Mouse (Mus musculus) neural tube, embryonic 14.5 days (tissue): ENCODE data around the gene Rsrc2. TPM values are rescaled to one million over a fixed set of nuclear protein-coding genes. Genes with fewer than 3 reads are reported as not detected.
A peak's percentile ranks its signal among the peaks of the same experiment; 100 is the strongest.

Experiments used
- ATAC-seq: fragments of 200-750 bp; cut with Nextera tagmentation; 2 replicates; pipeline ENCODE4 v1.8.0; 2017; ENCODE audit warnings: low read depth, mild to moderate bottlenecking, moderate TSS enrichment, moderate library complexity
- H3K27ac ChIP-seq: fragments of 300-500 bp; sonication (generic); 2 replicates; pipeline ENCODE4 v1.5.1; 2014; ENCODE audit warnings: low read depth, mild to moderate bottlenecking, control low read depth, low read length, moderate library complexity, mixed read lengths
- H3K27me3 ChIP-seq: fragments of 300-500 bp; sonication (generic); 2 replicates; pipeline ENCODE4 v1.6.1; 2014; ENCODE audit warnings: low read length; ENCODE audit not compliant: control insufficient read depth, insufficient read depth
- H3K36me3 ChIP-seq: fragments of 300-500 bp; sonication (generic); 2 replicates; pipeline ENCODE4 v1.6.1; 2014; ENCODE audit warnings: low read length, mixed read lengths; ENCODE audit not compliant: control insufficient read depth, insufficient read depth
- H3K4me1 ChIP-seq: fragments of 300-500 bp; sonication (generic); 2 replicates; pipeline ENCODE4 v1.6.1; 2014; ENCODE audit warnings: low read length; ENCODE audit not compliant: control insufficient read depth, insufficient read depth
- H3K4me2 ChIP-seq: fragments of 300-500 bp; sonication (generic); 2 replicates; pipeline ENCODE4 v1.6.1; 2014; ENCODE audit warnings: mild to moderate bottlenecking, low read depth, low read length, control low read depth
- H3K4me3 ChIP-seq: fragments of 300-500 bp; sonication (generic); 2 replicates; pipeline ENCODE4 v1.5.1; 2014; ENCODE audit warnings: low read depth, low read length, control low read depth, mixed read lengths
- H3K9ac ChIP-seq: fragments of 300-500 bp; sonication (generic); replicated peaks from 2 replicates; pipeline ENCODE4 v1.6.1; 2014; ENCODE audit warnings: low read depth, mild to moderate bottlenecking, control low read depth, low read length, mixed read lengths
- H3K9me3 ChIP-seq: fragments of 300-500 bp; sonication (generic); 2 replicates; pipeline ENCODE4 v1.6.1; 2016; ENCODE audit warnings: low read length; ENCODE audit not compliant: control insufficient read depth
- WGBS: fragments of 180-500 bp; shearing (Covaris S2); extraction: QIAGEN DNeasy Blood & Tissue Kit; methylation state at CpG from one replicate; pipeline ENCODE4 v1.1.7; 2014; 5-methylcytosine and 5-hydroxymethylcytosine counted together
- polyA plus RNA-seq: library from polyadenylated mRNA; unstranded; fragments of >200 nt; fragmentation: Nextera tagmentation; extraction: Ambion mirVana; gene quantifications from 2 replicates; pipeline ENCODE4 v1.2.1, GENCODE M21; 2014

Rsrc2 gene
- polyA plus RNA-seq, 1 experiment from 2014 or later, result 135 TPM

DNA sequence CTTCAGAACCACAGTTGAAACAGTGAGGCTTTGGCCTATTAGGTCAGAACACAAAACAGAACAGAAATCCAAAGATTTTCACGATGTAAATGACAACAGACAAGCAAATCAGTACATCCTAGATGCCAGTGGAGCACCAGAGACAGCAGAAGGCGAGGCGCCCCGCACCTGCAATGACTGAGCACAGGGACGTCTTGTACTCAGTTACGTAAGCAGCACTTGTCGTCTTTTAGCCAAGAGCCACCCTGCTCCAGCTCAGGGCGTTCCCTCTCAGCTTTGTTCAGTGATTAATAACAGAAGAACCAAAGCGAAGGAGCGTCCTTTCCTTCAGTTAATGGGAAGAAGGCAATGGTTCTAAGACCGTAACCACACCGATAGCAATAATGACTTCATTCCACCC is 40.6 kb downstream of the Rsrc2 start:
- no peaks in the 10 kb centered on the region for H3K4me1 ChIP-seq
- 92% methylated on average over 12 of the region's 12 CpGs for WGBS
- H3K36me3 ChIP-seq, result peaks cover 74% of the 10 kb centered on the region
- H3K27me3 ChIP-seq, result no peaks in the 10 kb centered on the region
- no peak overlapping the region for H3K27ac ChIP-seq
- no peak overlapping the region for H3K4me3 ChIP-seq
- no peak for ATAC-seq
- no peaks in the 10 kb centered on the region for H3K9me3 ChIP-seq
- no peak overlapping the region for H3K9ac ChIP-seq
- no peak overlapping the region for H3K4me2 ChIP-seq

DNA sequence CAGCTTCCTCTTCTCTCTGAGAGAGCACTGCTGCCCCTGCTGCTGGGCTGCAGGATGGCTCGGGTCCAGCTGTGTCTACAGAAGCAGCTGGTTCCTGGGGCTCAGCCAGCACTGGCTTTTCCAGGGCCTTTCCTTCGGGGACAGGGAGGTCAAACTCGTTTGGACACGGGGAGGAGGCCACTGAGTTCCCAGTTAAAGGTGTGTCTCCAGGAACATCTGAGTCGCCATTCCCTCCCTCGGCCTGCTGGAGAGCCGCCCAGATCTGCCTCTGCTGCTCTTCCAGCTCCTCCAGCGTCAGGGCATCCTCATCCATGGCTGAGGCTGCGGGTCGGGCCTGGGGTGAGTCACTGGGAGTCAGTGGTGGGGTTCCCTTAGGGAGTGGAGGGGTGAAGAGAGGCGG is 48.6 kb downstream of the Rsrc2 start:
- 80% methylated on average over 11 of the region's 11 CpGs for WGBS
- H3K9ac ChIP-seq, result no peak overlapping the region
- peaks cover 54% of the 10 kb centered on the region for H3K36me3 ChIP-seq
- no peak overlapping the region for H3K4me3 ChIP-seq
- no peak overlapping the region for H3K27ac ChIP-seq
- no peaks in the 10 kb centered on the region for H3K9me3 ChIP-seq
- H3K4me1 ChIP-seq, result no peaks in the 10 kb centered on the region
- ATAC-seq, result no peak
- no peaks in the 10 kb centered on the region for H3K27me3 ChIP-seq
- no peak overlapping the region for H3K4me2 ChIP-seq

DNA sequence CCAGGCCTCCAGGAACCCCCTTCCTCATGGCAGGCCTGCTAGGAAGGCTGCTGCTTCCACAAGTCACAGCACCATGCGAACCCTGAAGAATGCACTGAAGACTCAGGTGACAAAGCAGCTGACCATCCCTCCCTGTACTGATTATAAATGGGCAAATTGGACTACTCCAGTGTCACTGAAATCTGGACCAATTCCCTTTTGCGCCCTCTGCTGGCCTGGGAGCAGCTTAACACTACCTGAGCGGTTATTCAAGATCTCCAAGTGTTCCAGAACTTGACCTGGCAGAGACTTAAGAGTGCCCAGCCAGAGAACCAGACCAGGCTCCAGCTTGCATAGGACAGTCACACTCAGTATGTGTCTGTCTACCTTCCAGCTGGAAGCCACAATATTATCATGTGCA is 50.0 kb downstream of the Rsrc2 start:
- no peak overlapping the region for H3K4me3 ChIP-seq
- no peak for ATAC-seq
- no peak overlapping the region for H3K4me2 ChIP-seq
- peaks cover 48% of the 10 kb centered on the region for H3K36me3 ChIP-seq
- H3K9ac ChIP-seq, result no peak overlapping the region
- no peaks in the 10 kb centered on the region for H3K27me3 ChIP-seq
- no peak overlapping the region for H3K27ac ChIP-seq
- H3K4me1 ChIP-seq, result no peaks in the 10 kb centered on the region
- WGBS, result 24% methylated on average over 3 of the region's 3 CpGs
- H3K9me3 ChIP-seq, result no peaks in the 10 kb centered on the region

- H3K4me1 ChIP-seq, result no peaks in the 10 kb centered on the region
- H3K9me3 ChIP-seq, result no peaks in the 10 kb centered on the region
- H3K9ac ChIP-seq, result no peak overlapping the region
- peaks cover 31% of the 10 kb centered on the region for H3K36me3 ChIP-seq
- H3K4me2 ChIP-seq, result no peak overlapping the region
- H3K4me3 ChIP-seq, result no peak overlapping the region
- H3K27ac ChIP-seq, result no peak overlapping the region
- 88% methylated on average over 4 of the region's 4 CpGs for WGBS
- ATAC-seq, result no peak
- no peaks in the 10 kb centered on the region for H3K27me3 ChIP-seq
Observed at GRCm38 (mm10) chr5:123696961-123697360, 52.3 kb downstream of the Rsrc2 start.

GRCm38 (mm10) chr5:123696244-123696643 is 53.0 kb downstream of the Rsrc2 start:
- H3K4me3 ChIP-seq, result no peak overlapping the region
- no peaks in the 10 kb centered on the region for H3K4me1 ChIP-seq
- no peak overlapping the region for H3K4me2 ChIP-seq
- peaks cover 26% of the 10 kb centered on the region for H3K36me3 ChIP-seq
- H3K9me3 ChIP-seq, result no peaks in the 10 kb centered on the region
- no peak overlapping the region for H3K27ac ChIP-seq
- H3K27me3 ChIP-seq, result no peaks in the 10 kb centered on the region
- ATAC-seq, result no peak
- WGBS, result 90% methylated on average over 7 of the region's 7 CpGs
- no peak overlapping the region for H3K9ac ChIP-seq

DNA sequence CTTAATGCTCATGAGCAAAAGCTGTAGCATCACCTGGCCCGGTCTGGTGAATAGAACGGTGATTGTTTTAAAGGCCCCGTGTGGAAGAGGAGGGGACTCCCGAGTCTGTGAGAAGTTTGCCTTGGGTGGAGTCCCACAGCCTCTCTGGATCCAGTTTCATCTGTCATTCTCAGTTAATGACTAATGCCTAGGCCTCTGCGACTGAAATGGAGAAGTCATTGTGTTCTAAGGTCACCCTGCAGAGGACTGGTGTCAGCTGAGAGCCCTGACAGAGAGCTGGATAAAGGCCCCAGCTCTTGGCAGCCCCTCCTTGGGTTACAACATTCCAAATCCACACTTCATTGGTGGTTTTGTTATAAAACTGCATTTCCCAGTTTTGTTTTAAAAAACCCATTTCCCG is 54.7 kb downstream of the Rsrc2 start:
- H3K4me1 ChIP-seq, result no peaks in the 10 kb centered on the region
- H3K27me3 ChIP-seq, result no peaks in the 10 kb centered on the region
- WGBS, result 76% methylated on average over 6 of the region's 6 CpGs
- H3K27ac ChIP-seq, result no peak overlapping the region
- no peak overlapping the region for H3K4me3 ChIP-seq
- no peak for ATAC-seq
- H3K9ac ChIP-seq, result no peak overlapping the region
- H3K9me3 ChIP-seq, result no peaks in the 10 kb centered on the region
- peaks cover 11% of the 10 kb centered on the region for H3K36me3 ChIP-seq
- no peak overlapping the region for H3K4me2 ChIP-seq

DNA sequence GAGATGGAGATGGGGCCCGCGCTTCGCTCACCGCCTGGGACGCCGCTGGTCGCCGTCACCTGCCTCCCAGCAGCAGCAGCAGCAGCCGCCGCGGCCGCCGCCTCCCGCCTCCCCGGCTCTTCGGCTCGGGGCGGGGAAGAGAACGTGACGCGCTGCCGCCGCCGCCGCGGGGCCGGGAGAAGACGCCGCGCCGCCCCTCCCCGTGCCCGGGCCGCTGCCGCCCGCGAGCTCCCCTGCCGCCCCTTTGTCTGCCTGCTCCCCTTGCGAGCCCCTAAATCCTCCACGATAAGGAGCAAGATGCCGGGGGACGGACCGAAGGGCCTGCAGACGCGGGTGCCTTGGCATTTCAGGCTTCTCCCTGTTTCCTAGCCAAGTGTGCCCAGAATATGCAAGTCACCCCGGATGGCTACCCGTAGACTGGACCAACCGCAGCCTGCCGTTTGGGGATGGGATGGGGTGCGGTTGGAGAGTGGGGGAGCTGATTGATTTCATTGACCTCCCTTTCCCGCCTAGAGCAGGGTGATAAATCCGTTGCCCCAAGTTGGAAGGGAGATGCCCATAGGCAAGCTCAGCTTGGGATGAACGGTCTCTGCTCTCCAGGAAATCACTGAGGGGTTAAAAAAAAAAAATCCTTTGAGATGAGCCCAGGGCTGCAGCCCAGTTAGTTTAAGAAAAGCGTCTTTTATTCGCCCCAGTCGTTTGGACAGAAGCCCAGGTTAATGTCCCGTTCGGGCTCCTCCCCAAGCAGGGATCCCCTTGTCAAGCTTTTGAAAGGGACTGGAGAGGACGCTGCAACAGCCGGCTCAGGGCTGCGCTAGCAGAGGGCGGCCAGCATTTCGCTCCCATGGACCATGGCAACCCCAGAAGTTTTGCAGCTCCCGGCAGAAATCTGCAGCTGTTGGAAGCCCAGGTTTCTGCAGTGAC is 64.7 kb downstream of the Rsrc2 start, which contains the start of gene Clip1:
Gene Clip1, minus strand, starts transcription at position 398 of the 924 bp plus-strand sequence.
- H3K4me2 ChIP-seq, result peak within 1 kb of the TSS; percentile 58
- H3K9me3 ChIP-seq, result no peaks in the 10 kb centered on the region
- H3K4me3 ChIP-seq, result peak within 1 kb of the TSS; percentile 68
- no peaks in the 10 kb centered on the region for H3K36me3 ChIP-seq
- peak; percentile 76 for ATAC-seq
- H3K27ac ChIP-seq, result peak within 1 kb of the TSS; percentile 97
- H3K4me1 ChIP-seq, result peaks cover 30% of the 10 kb centered on the region
- no peaks in the 10 kb centered on the region for H3K27me3 ChIP-seq
- under 1% methylated on average over 46 of the region's 64 CpGs for WGBS
- H3K9ac ChIP-seq, result peak within 1 kb of the TSS; percentile 99

- Histone ChIP-seq H3K27me3 (no peaks in the 10 kb centered on the region), H3K4me1 (peaks cover 32% of the 10 kb centered on the region)
Observed at GRCm38 (mm10) chr5:123683377-123684220, 65.6 kb downstream of the Rsrc2 start.

GRCm38 (mm10) chr5:123683043-123683376 is 66.2 kb downstream of the Rsrc2 start:
- no peaks in the 10 kb centered on the region for H3K36me3 ChIP-seq
- peaks cover 32% of the 10 kb centered on the region for H3K4me1 ChIP-seq
- WGBS, result 0% methylated on average over 6 of the region's 6 CpGs
- H3K9ac ChIP-seq, result peak overlapping the region; percentile 99; the same call in 1 of the 2 replicates
- H3K4me2 ChIP-seq, result peak overlapping the region; percentile 58
- ATAC-seq, result no peak
- H3K9me3 ChIP-seq, result no peaks in the 10 kb centered on the region
- peak overlapping the region; percentile 97 for H3K27ac ChIP-seq
- H3K4me3 ChIP-seq, result peak overlapping the region; percentile 68
- no peaks in the 10 kb centered on the region for H3K27me3 ChIP-seq

More at GRCm38 (mm10) chr5:123683377-123684220, 65.6 kb downstream of the Rsrc2 start:
- peak; percentile 77 for ATAC-seq
- H3K4me2 ChIP-seq, result peak overlapping the region; percentile 58
- WGBS, result under 1% methylated on average over 72 of the region's 92 CpGs
- peak overlapping the region; percentile 97 for H3K27ac ChIP-seq
- no peaks in the 10 kb centered on the region for H3K36me3 ChIP-seq
- no peaks in the 10 kb centered on the region for H3K9me3 ChIP-seq
- H3K4me3 ChIP-seq, result peak overlapping the region; percentile 68
- peak overlapping the region; percentile 99 for H3K9ac ChIP-seq
